Mouse (Mus musculus): ENCODE measurements around the gene Fxyd4. TPM values are rescaled to one million over a fixed set of nuclear protein-coding genes. Genes with fewer than 3 reads are reported as not detected.

Fxyd4 gene
- polyA plus RNA-seq, 2 experiments = not detected

DNA sequence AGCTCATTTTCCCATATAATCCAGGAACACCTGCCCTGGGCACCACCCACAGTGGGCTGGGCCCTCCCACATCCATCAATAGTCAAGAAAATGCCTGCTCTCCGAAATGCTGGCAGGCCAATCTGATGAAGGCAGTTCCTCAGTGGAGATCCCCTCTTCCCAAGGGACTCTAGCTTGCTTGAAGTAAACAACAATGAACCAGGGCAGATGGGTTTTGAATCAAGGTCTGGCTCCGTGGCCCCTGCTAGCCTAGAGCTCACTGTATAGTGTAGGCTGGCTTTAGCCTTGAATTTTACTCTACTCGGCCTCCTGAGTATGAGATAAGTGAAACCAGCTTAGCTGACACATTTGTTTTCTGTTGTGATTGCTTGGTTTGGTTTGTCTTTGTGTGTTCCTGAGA lies 45.1 kb downstream of the Fxyd4 start:
- H3K27ac ChIP-seq = no peak overlapping the region
- 64% methylated on average over 3 of the region's 3 CpGs for WGBS (ENCODE audit: insufficient replicate concordance)
- H3K4me3 ChIP-seq (ENCODE audit: insufficient read depth in 1 of 2, low read depth in 2 of 2, low read length in 2 of 2) = no peak overlapping the region
- peaks cover 27 to 36% of the 10 kb centered on the region in 2 experiments for H3K4me1 ChIP-seq (replicated peaks; ENCODE audit: control insufficient read depth in 2 of 2, insufficient read depth in 2 of 2, low read length in 1 of 2)
- ATAC-seq (ENCODE audit: insufficient read depth) (no peak), DNase-seq (ENCODE audit: low read depth in 3 of 3, low spot score in 3 of 3) (no peak)
- TF ChIP-seq EP300 (IDR thresholded peaks at IDR 0.05; ENCODE audit: low read depth) (no peak), CTCF (IDR thresholded peaks at IDR 0.05; ENCODE audit: low read depth) (no peak)
- H3K9ac ChIP-seq (replicated peaks) = no peak overlapping the region
- H3K27me3 ChIP-seq (ENCODE audit: control insufficient read depth, insufficient read depth, low read length) = no peaks in the 10 kb centered on the region
- H3K9me3 ChIP-seq (ENCODE audit: control insufficient read depth, low read length) = no peaks in the 10 kb centered on the region
- no peaks in the 10 kb centered on the region for H3K36me3 ChIP-seq (replicated peaks; ENCODE audit: control insufficient read depth, insufficient read depth, low read depth)
- no peak overlapping the region for H3K4me2 ChIP-seq (ENCODE audit: low read depth)

DNA sequence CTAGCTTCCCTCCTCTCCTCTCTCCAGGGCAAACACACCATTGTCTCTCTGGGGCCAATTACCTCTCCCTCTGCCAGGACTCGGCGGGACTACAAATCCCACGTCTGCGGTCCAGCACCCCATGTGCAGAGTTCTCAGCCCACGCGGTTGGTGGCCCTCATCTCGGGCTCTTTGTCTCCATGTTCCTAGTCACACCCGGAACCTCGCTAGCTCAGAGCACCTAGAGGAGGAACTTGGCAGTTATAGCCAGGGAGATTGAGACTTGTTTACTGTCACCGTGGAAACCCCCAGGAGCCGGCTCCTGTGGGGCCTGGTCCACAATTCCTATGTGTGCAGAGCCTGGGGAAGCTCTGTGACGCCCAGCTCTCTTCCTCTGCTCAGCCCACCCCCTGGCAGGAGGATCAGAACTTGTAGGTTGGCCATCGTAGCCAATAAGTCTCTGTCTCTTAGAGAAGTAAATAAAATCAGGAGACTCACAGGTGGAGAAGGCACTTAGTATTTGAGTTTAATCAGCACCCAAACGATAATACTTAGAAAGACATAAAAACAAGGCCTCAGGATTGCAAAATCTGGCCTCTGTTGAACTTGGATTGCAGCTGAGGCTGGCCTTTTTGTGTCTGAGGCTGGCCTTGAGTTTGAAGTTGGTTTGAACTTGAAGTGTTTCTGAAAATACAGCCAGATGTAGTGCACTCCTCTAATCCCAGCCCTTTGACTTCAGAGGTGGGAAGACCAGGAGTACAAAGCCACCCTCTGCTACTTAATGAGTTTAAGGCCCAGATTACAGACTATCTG lies 45.9 kb downstream of the Fxyd4 start:
- H3K27ac ChIP-seq = no peak overlapping the region
- no peak overlapping the region for H3K4me3 ChIP-seq (ENCODE audit: insufficient read depth in 1 of 2, low read depth in 2 of 2, low read length in 2 of 2)
- 54% methylated on average over 14 of the region's 14 CpGs for WGBS (ENCODE audit: insufficient replicate concordance)
- no peaks in the 10 kb centered on the region for H3K27me3 ChIP-seq (ENCODE audit: control insufficient read depth, insufficient read depth, low read length)
- H3K9me3 ChIP-seq (ENCODE audit: control insufficient read depth, low read length) = no peaks in the 10 kb centered on the region
- no peak overlapping the region for H3K9ac ChIP-seq (replicated peaks)
- TF ChIP-seq EP300 (IDR thresholded peaks at IDR 0.05; ENCODE audit: low read depth) = no peak
- no peak for TF ChIP-seq CTCF (IDR thresholded peaks at IDR 0.05; ENCODE audit: low read depth)
- peaks cover 34 to 43% of the 10 kb centered on the region in 2 experiments for H3K4me1 ChIP-seq (replicated peaks; ENCODE audit: control insufficient read depth in 2 of 2, insufficient read depth in 2 of 2, low read length in 1 of 2)
- no peak overlapping the region for H3K4me2 ChIP-seq (ENCODE audit: low read depth)
- DNase-seq (ENCODE audit: low read depth in 3 of 3, low spot score in 3 of 3) (no peak), ATAC-seq (ENCODE audit: insufficient read depth) (no peak)
- H3K36me3 ChIP-seq (replicated peaks; ENCODE audit: control insufficient read depth, insufficient read depth, low read depth) = no peaks in the 10 kb centered on the region

DNA sequence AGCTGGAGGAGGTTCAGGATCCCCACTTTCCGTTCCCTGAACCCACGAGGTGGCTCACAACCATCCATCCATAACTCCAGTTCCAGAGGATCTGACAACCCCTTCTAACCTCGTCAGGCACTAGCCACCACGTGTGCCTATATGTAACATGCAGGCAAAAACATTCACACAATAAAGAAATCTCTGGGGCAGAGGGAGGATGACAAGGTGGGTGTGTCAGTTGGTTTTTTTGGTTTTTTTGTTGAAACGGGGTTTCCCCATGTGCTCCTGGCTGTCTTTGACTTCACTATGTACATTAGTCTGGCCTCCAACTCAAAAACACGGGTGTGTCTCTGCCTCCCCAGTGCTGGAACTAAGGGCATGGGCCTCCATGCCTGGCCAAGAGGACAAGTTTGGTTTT lies 47.2 kb downstream of the Fxyd4 start:
- H3K4me3 ChIP-seq (ENCODE audit: insufficient read depth in 1 of 2, low read depth in 2 of 2, low read length in 2 of 2) = no peak overlapping the region
- no peaks in the 10 kb centered on the region for H3K27me3 ChIP-seq (ENCODE audit: control insufficient read depth, insufficient read depth, low read length)
- no peaks in the 10 kb centered on the region for H3K9me3 ChIP-seq (ENCODE audit: control insufficient read depth, low read length)
- TF ChIP-seq CTCF (IDR thresholded peaks at IDR 0.05; ENCODE audit: low read depth) = no peak
- no peak for TF ChIP-seq EP300 (IDR thresholded peaks at IDR 0.05; ENCODE audit: low read depth)
- DNase-seq (ENCODE audit: low read depth in 3 of 3, low spot score in 3 of 3) = no peak
- H3K4me1 ChIP-seq (replicated peaks; ENCODE audit: control insufficient read depth in 2 of 2, insufficient read depth in 2 of 2, low read length in 1 of 2) = peaks cover 35 to 46% of the 10 kb centered on the region in 2 experiments
- no peak for ATAC-seq (ENCODE audit: insufficient read depth)
- no peaks in the 10 kb centered on the region for H3K36me3 ChIP-seq (replicated peaks; ENCODE audit: control insufficient read depth, insufficient read depth, low read depth)
- no peak overlapping the region for H3K9ac ChIP-seq (replicated peaks)
- WGBS (ENCODE audit: insufficient replicate concordance) = 46% methylated on average over 6 of the region's 6 CpGs
- H3K4me2 ChIP-seq (ENCODE audit: low read depth) = no peak overlapping the region
- peak overlapping the region; percentile 21; the same call in 1 of the 2 replicates for H3K27ac ChIP-seq

DNA sequence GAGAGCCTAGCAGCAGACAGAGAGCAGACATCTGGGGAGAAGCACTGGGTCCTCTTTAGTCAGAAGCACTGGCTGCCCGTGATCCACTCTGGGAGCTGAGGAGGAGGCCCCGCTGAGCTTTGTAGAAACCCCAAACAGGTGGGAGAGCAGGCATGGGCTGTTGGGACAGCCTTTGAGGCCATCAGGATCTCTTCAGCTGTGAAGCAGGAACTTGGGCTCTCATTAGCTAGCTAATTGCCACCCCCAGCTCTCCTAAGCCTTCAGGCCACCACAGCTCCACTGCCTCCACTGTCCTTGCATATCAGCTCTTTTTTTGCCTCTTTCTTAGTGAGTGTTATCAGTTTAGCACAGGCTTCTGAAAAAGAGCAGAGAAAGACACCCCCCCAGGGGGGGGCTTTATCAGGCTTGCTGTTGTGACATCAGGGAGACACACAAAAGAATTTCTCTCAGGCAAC lies 48.8 kb downstream of the Fxyd4 start:
- H3K9me3 ChIP-seq (ENCODE audit: control insufficient read depth, low read length) = no peaks in the 10 kb centered on the region
- peak; percentile 90 for TF ChIP-seq EP300 (IDR thresholded peaks at IDR 0.05; ENCODE audit: low read depth)
- no peak for TF ChIP-seq CTCF (IDR thresholded peaks at IDR 0.05; ENCODE audit: low read depth)
- peak overlapping the region; percentile 76 for H3K4me2 ChIP-seq (ENCODE audit: low read depth)
- H3K27ac ChIP-seq = peak overlapping the region; percentile 91
- peak overlapping the region; percentile 67 for H3K9ac ChIP-seq (replicated peaks)
- WGBS (ENCODE audit: insufficient replicate concordance) = 7% methylated on average over 2 of the region's 2 CpGs
- no peaks in the 10 kb centered on the region for H3K27me3 ChIP-seq (ENCODE audit: control insufficient read depth, insufficient read depth, low read length)
- peak; percentile 85 to 88 (median 87) for DNase-seq (ENCODE audit: low read depth in 3 of 3, low spot score in 3 of 3)
- peak; percentile 96 for ATAC-seq (ENCODE audit: insufficient read depth)
- H3K4me1 ChIP-seq (replicated peaks; ENCODE audit: control insufficient read depth in 2 of 2, insufficient read depth in 2 of 2, low read length in 1 of 2) = peaks cover 35 to 52% of the 10 kb centered on the region in 2 experiments
- no peaks in the 10 kb centered on the region for H3K36me3 ChIP-seq (replicated peaks; ENCODE audit: control insufficient read depth, insufficient read depth, low read depth)
- peak overlapping the region; percentile 43 to 52 for H3K4me3 ChIP-seq (ENCODE audit: insufficient read depth in 1 of 2, low read depth in 2 of 2, low read length in 2 of 2)

DNA sequence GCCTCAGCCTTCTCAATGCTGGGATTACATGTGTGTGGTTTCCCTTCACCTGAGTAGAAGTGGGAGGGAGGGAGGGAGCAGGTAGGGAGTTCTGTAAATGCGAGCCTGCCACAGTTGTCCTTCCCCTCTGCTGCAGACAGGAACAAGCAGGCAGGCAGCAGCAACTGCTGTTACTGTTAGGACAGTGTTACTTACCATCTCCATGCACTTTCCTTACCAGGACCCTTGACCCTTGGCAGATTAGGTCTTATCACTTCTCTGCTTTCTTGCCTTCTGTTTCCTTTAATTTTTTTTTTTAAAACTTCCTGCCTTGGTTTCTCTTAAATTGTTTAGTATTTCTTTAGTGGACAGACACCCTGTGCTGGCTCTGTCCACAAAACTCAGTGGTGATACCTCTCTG lies 49.5 kb downstream of the Fxyd4 start:
- Histone ChIP-seq H3K4me3 (ENCODE audit: insufficient read depth in 1 of 2, low read depth in 2 of 2, low read length in 2 of 2) (peak overlapping the region; percentile 43 to 52), H3K27me3 (ENCODE audit: control insufficient read depth, insufficient read depth, low read length) (no peaks in the 10 kb centered on the region), H3K4me2 (ENCODE audit: low read depth) (peak overlapping the region; percentile 76), H3K9ac (replicated peaks) (peak overlapping the region; percentile 67), H3K27ac (peak overlapping the region; percentile 91), H3K36me3 (replicated peaks; ENCODE audit: control insufficient read depth, insufficient read depth, low read depth) (no peaks in the 10 kb centered on the region), H3K4me1 (replicated peaks; ENCODE audit: control insufficient read depth in 2 of 2, insufficient read depth in 2 of 2, low read length in 1 of 2) (peaks cover 35 to 52% of the 10 kb centered on the region in 2 experiments), H3K9me3 (ENCODE audit: control insufficient read depth, low read length) (no peaks in the 10 kb centered on the region)
- ATAC-seq (ENCODE audit: insufficient read depth) = no peak
- no peak for TF ChIP-seq CTCF (IDR thresholded peaks at IDR 0.05; ENCODE audit: low read depth)
- TF ChIP-seq EP300 (IDR thresholded peaks at IDR 0.05; ENCODE audit: low read depth) = no peak
- 0% methylated on average over 1 of the region's 1 CpGs for WGBS (ENCODE audit: insufficient replicate concordance)
- DNase-seq (ENCODE audit: low read depth in 3 of 3, low spot score in 3 of 3) = no peak

Measured in liver, embryonic 14.5 days (tissue).